Mouse (Mus musculus) neural tube, embryonic 13.5 days (tissue): Measurements from ENCODE around the gene Tnnc2. TPM values are rescaled to one million over a fixed set of nuclear protein-coding genes. Genes with fewer than 3 reads are reported as not detected.

ENCODE experiments used
- ATAC-seq: fragments of 200-750 bp; cut with Nextera tagmentation; 2 replicates; pipeline ENCODE4 v1.8.0; 2017; ENCODE audit warnings: low read depth, mild to moderate bottlenecking, moderate TSS enrichment, moderate library complexity
- H3K27ac ChIP-seq: fragments of 300-500 bp; sonication (generic); replicated peaks from 2 replicates; pipeline ENCODE4 v1.5.1; 2015; ENCODE audit warnings: moderate library complexity, mild to moderate bottlenecking, inconsistent platforms
- H3K27me3 ChIP-seq: fragments of 300-500 bp; sonication (generic); 2 replicates; pipeline ENCODE4 v1.6.1; 2015; ENCODE audit warnings: mild to moderate bottlenecking, inconsistent platforms
- H3K36me3 ChIP-seq: fragments of 300-500 bp; sonication (generic); 2 replicates; pipeline ENCODE4 v1.6.1; 2015; ENCODE audit warnings: mild to moderate bottlenecking, inconsistent platforms
- H3K4me1 ChIP-seq: fragments of 300-500 bp; sonication (generic); replicated peaks from 2 replicates; pipeline ENCODE4 v1.6.1; 2015; ENCODE audit warnings: inconsistent platforms
- H3K4me2 ChIP-seq: fragments of 300-500 bp; sonication (generic); 2 replicates; pipeline ENCODE4 v1.6.1; 2015; ENCODE audit warnings: inconsistent platforms, mild to moderate bottlenecking, moderate library complexity
- H3K4me3 ChIP-seq: fragments of 300-500 bp; sonication (generic); 2 replicates; pipeline ENCODE4 v1.5.1; 2015; ENCODE audit warnings: mild to moderate bottlenecking, inconsistent platforms
- H3K9ac ChIP-seq: fragments of 300-500 bp; sonication (generic); 2 replicates; pipeline ENCODE4 v1.6.1; 2015; ENCODE audit warnings: moderate library complexity, mild to moderate bottlenecking, inconsistent platforms
- H3K9me3 ChIP-seq: fragments of 300-500 bp; sonication (generic); 2 replicates; pipeline ENCODE4 v1.6.1; 2016; ENCODE audit warnings: inconsistent platforms
- WGBS: fragments of 180-500 bp; shearing (Covaris S2); methylation state at CpG from one replicate; pipeline ENCODE4 v1.1.7; 2015; 5-methylcytosine and 5-hydroxymethylcytosine counted together
- polyA plus RNA-seq: library from polyadenylated mRNA; unstranded; fragments of >200 nt; fragmentation: Nextera tagmentation; extraction: Ambion mirVana; gene quantifications from 2 replicates; pipeline ENCODE4 v1.2.1, GENCODE M21; 2015

Gene Tnnc2
- polyA plus RNA-seq, 1 experiment from 2014 or later: 9.3 TPM

DNA sequence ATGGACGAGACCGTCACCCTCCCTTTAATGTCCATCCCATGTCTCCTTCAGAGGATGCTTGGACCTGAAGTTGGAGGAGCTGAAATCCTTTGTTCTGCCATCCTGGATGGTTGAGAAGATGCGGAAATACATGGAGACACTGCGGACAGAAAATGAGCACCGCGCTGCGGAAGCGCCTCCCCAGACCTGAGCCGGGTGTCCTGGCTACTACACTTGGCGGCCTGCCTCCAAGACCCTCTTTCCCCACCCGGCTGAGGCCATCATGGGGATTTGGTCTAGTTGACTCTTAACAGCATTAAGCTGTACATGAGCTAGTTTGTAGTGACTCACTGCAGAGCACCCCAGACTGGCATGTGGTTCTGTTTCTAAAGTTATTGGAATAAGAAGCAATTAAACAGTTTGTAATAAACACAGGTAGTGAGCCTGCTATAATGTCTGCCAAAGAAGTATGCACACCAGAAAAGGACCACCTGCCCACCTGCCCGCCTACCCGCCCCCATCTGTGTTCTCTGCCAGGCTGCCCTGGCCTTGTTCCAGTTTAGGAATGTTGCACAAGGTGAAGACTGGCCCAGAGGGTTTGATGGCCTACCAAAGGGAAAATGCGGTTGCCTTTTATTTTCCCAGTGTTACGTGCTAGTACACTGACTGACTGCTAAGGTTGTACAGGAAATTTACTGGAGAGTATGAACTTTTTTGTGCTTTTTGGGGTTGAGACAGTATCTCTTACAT lies 11.8 kb downstream of the Tnnc2 start:
- H3K4me3 ChIP-seq: no peak overlapping the region
- no peaks in the 10 kb centered on the region for H3K9me3 ChIP-seq
- H3K27me3 ChIP-seq: no peaks in the 10 kb centered on the region
- H3K36me3 ChIP-seq: peaks cover 48% of the 10 kb centered on the region
- no peak overlapping the region for H3K9ac ChIP-seq
- peaks cover 26% of the 10 kb centered on the region for H3K4me1 ChIP-seq
- WGBS: 96% methylated on average over 15 of the region's 15 CpGs
- H3K27ac ChIP-seq: no peak overlapping the region
- no peak for ATAC-seq
- H3K4me2 ChIP-seq: no peak overlapping the region

DNA sequence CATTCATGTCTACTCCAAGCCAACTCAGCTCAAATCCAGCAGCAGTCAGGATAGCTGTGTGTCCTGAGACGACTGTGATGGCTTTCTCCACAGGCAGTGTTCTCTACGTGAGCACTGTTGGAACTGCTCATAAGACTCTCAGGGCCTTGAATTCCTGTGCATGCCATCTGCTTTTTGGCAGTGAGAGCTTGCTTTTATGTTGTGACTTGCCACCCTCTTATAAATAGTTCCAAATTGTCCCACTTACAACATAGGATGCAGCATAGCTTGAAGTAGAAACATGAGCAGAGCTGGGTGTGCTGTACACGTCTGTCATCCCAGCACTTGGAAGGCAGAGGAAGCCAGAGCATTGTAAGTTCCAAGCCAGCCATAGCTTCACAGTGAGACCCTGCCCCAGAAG lies 13.9 kb downstream of the Tnnc2 start:
- Histone ChIP-seq H3K4me1 (peaks cover 11% of the 10 kb centered on the region), H3K4me2 (no peak overlapping the region), H3K27me3 (no peaks in the 10 kb centered on the region), H3K4me3 (no peak overlapping the region), H3K9me3 (no peaks in the 10 kb centered on the region), H3K27ac (no peak overlapping the region), H3K36me3 (peaks cover 70% of the 10 kb centered on the region), H3K9ac (no peak overlapping the region)
- no peak for ATAC-seq
- WGBS: 81% methylated on average over 3 of the region's 3 CpGs

DNA sequence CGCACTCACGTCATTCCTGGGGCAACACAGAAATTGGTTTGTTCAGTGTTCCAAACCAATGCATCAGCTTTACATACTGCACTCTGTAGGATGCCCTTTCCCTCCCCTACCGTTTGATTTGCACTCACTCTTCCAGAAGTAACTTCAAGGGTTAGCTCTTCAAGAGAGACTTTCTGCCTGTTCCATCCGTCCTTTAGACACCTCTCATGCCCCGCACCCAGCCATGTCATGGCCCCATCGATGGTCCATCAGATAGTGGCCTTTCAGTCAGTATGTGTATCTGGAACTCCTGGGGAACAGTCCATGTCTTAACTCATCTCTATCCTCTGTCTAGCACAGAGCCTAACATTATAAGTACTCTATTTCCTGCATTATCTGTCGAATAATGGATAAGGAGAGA lies 17.2 kb downstream of the Tnnc2 start:
- 91% methylated on average over 7 of the region's 7 CpGs for WGBS
- Histone ChIP-seq H3K4me3 (no peak overlapping the region), H3K9me3 (no peaks in the 10 kb centered on the region), H3K4me1 (no peaks in the 10 kb centered on the region), H3K9ac (no peak overlapping the region), H3K27me3 (no peaks in the 10 kb centered on the region), H3K36me3 (peaks cover 93% of the 10 kb centered on the region), H3K4me2 (no peak overlapping the region), H3K27ac (no peak overlapping the region)
- no peak for ATAC-seq

DNA sequence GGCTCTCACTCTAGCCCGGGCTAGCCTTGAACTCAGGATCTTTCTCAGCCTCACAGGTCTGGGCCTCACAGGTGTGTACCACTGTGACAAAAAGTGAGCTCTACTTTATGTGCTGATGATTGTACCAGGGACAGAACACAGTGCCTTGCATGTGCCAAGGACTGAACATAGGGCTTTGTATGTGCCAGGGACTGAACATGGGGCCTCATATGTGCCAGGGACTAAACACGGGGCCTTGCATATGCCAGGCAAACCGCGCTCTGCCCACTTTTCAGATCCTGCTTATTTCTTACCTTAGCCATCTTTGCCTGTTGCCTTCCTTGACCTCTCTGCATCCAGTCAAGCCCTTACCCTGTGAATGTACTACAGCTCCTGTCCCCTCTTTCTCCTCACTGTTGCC lies 17.8 kb downstream of the Tnnc2 start:
- H3K4me3 ChIP-seq: no peak overlapping the region
- no peak overlapping the region for H3K9ac ChIP-seq
- WGBS: 96% methylated on average over 4 of the region's 4 CpGs
- H3K27ac ChIP-seq: no peak overlapping the region
- no peaks in the 10 kb centered on the region for H3K9me3 ChIP-seq
- H3K27me3 ChIP-seq: no peaks in the 10 kb centered on the region
- H3K4me2 ChIP-seq: no peak overlapping the region
- H3K4me1 ChIP-seq: no peaks in the 10 kb centered on the region
- peaks cover 93% of the 10 kb centered on the region for H3K36me3 ChIP-seq
- ATAC-seq: no peak

DNA sequence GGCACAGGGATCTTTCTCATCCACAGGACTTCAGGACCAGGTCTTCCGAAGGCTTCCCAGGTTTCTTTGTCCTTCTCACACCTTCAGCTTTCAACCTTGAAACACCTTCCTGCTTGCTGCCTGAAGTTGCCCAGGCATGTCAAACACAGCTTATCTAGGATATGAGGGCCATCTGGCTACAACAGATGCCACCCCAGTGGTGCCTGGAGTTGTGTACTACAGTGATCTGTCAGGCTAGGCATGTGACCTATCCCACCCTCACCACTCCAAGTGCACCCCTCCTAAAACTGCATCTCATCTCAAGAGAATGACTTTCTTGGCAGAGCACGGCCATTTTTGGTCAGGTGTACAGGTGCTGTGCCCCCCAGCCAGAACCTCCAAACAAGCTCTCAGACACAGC lies 18.3 kb downstream of the Tnnc2 start:
- WGBS: 97% methylated on average over 2 of the region's 2 CpGs
- H3K4me2 ChIP-seq: no peak overlapping the region
- H3K4me1 ChIP-seq: no peaks in the 10 kb centered on the region
- no peak for ATAC-seq
- H3K9ac ChIP-seq: no peak overlapping the region
- peaks cover 93% of the 10 kb centered on the region for H3K36me3 ChIP-seq
- no peak overlapping the region for H3K4me3 ChIP-seq
- no peaks in the 10 kb centered on the region for H3K27me3 ChIP-seq
- no peaks in the 10 kb centered on the region for H3K9me3 ChIP-seq
- H3K27ac ChIP-seq: no peak overlapping the region

DNA sequence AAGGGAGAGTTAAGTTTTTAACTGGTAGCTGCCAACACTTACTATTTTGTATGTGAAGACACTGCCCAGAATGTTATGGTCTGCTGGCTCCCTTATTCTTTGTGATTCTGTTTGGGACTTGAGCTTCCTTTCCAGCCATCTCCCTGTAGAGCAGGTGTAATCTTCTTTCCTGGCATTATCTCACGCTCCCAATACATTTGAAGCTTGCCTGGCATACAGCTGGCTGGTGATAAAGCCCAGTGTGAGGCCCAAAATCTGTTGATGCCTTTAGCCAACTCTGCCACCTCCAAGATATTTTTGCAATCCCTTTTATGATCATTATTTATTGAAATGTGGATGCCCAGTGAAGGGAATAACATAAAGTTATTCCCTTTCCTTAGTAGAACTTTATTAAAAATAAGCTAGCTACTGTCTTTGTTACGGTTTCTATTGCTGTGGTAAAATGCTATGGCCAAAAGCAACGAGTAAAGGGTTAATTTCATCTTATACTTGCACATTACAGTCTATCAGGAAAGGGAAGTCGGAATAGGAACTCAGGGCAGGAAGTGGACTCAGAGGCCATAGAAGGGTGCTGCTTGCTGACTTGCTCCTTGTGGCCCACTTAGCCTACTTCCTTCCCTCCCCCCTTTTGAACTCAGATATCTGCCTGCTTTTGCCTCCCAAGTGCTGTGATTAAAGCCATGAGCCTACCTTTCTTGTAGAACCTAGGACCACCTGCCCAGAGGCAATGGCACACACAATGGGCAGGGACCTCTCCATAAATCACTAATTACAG lies 19.5 kb downstream of the Tnnc2 start:
- Histone ChIP-seq H3K4me2 (no peak overlapping the region), H3K9ac (no peak overlapping the region), H3K4me3 (no peak overlapping the region), H3K27ac (no peak overlapping the region), H3K36me3 (peaks cover 93% of the 10 kb centered on the region), H3K4me1 (no peaks in the 10 kb centered on the region), H3K9me3 (no peaks in the 10 kb centered on the region), H3K27me3 (no peaks in the 10 kb centered on the region)
- WGBS: 93% methylated on average over 4 of the region's 4 CpGs
- no peak for ATAC-seq

DNA sequence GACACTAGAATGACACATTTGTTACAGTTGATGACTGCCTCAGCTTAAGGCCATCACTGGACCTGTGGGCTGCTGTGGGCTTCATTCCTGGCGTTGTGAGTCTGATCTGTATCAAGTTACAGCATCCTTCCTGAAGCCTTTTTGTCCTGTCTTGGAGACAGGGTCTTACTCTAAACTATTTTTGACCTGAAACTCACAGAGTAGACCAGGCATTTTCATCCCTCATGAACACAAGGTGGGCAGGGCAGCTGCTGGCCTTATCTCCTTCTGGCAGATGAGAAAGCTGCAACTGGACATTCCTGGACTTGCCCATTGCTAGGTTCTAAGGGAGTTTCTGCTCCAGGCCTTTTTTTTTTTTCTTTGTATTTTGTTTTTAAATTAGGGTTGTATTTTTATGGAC lies 21.1 kb downstream of the Tnnc2 start:
- WGBS: 78% methylated on average over 1 of the region's 1 CpGs
- Histone ChIP-seq H3K27ac (no peak overlapping the region), H3K9ac (no peak overlapping the region), H3K4me1 (no peaks in the 10 kb centered on the region), H3K4me3 (no peak overlapping the region), H3K36me3 (peaks cover 100% of the 10 kb centered on the region), H3K27me3 (no peaks in the 10 kb centered on the region), H3K9me3 (no peaks in the 10 kb centered on the region), H3K4me2 (no peak overlapping the region)
- ATAC-seq: no peak

DNA sequence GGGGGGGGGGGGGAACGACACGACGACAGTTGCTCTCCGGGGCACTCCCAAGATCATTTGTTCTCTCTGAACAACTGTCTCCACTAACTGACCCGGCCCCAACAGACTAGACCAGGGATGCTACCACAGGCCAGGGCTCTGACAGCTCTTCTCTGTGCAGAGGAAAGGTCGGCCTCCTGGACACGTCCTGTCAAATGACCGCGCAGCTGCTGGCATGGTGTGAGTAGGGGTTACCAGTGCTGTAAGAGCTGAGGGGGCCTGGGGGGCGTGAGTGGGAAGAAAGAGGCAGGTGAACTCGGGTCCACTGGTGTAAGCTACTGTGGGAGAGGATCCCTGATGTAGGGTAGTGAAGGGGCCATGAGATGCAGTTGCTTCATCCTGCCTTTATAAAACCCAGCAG lies 21.9 kb downstream of the Tnnc2 start:
- no peak overlapping the region for H3K27ac ChIP-seq
- no peaks in the 10 kb centered on the region for H3K27me3 ChIP-seq
- no peaks in the 10 kb centered on the region for H3K9me3 ChIP-seq
- no peak for ATAC-seq
- H3K4me1 ChIP-seq: no peaks in the 10 kb centered on the region
- H3K4me2 ChIP-seq: no peak overlapping the region
- no peak overlapping the region for H3K4me3 ChIP-seq
- no peak overlapping the region for H3K9ac ChIP-seq
- H3K36me3 ChIP-seq: peaks cover 98% of the 10 kb centered on the region
- WGBS: 88% methylated on average over 11 of the region's 11 CpGs

DNA sequence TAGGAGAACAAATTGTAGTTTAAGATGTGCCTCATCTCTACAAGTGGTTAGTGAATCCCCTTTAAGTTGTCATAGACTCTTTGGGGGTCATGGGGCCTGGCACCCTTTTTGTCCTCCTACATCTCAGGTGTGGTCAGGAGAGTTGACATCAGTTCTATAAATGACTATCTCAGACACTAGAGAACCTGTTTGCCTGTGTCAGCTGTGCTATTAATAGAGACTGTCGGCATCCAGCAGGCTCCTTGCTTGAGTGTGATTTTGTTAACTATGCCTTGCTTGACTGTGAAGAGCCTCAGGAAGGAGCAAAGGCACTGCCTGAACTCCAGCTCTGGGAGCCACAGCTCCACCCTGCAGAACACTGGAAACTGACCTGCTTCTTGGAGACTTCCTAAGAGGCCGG lies 25.0 kb downstream of the Tnnc2 start:
- Histone ChIP-seq H3K36me3 (peaks cover 96% of the 10 kb centered on the region), H3K27ac (no peak overlapping the region), H3K27me3 (no peaks in the 10 kb centered on the region), H3K9ac (no peak overlapping the region), H3K4me1 (no peaks in the 10 kb centered on the region), H3K4me3 (no peak overlapping the region), H3K4me2 (no peak overlapping the region), H3K9me3 (no peaks in the 10 kb centered on the region)
- 85% methylated on average over 2 of the region's 2 CpGs for WGBS
- ATAC-seq: no peak

DNA sequence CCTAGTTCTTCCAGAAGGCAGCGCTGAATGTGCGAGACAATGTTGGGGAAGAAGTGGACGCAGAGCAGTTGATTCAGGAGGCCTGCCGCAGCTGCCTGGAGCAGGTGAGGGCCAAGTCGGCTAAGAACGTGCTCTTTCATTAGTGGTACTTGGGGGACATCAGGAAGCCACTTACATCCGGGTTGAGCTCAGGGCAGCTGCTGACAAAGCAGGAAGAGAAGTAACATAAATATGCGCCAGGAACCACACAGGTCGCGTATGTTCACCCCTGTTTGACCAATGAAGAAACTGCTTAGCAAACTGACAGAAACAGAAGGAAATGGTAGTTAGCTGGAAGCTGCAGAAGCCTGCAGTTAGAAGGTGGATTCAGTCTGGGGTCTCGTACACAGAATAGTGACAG lies 25.7 kb downstream of the Tnnc2 start:
- 87% methylated on average over 11 of the region's 11 CpGs for WGBS
- no peak for ATAC-seq
- Histone ChIP-seq H3K4me3 (no peak overlapping the region), H3K27me3 (no peaks in the 10 kb centered on the region), H3K4me1 (no peaks in the 10 kb centered on the region), H3K4me2 (no peak overlapping the region), H3K9ac (no peak overlapping the region), H3K9me3 (no peaks in the 10 kb centered on the region), H3K27ac (no peak overlapping the region), H3K36me3 (peaks cover 95% of the 10 kb centered on the region)

DNA sequence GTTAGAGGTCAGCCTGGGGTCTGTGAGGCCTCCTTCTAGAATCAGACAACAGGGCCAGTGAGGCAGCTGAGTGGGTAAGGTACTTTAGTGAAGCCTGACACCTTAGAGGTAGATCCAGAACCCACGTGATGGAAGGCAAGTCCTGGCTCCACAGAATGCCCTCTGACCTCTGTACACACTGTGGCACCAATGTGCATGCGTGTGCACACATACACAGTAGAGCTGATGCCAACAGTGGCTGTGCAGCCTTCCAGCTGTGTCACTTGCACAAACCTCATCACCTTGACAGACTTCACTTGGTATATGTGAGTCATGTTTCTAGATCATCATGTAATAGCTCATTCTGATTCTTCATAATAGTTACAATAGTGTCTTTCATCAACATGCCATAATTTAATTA lies 27.3 kb downstream of the Tnnc2 start:
- H3K27ac ChIP-seq: no peak overlapping the region
- WGBS: 94% methylated on average over 2 of the region's 2 CpGs
- H3K4me1 ChIP-seq: peaks cover 14% of the 10 kb centered on the region
- peaks cover 95% of the 10 kb centered on the region for H3K36me3 ChIP-seq
- no peak overlapping the region for H3K4me3 ChIP-seq
- no peaks in the 10 kb centered on the region for H3K9me3 ChIP-seq
- no peak overlapping the region for H3K9ac ChIP-seq
- H3K4me2 ChIP-seq: no peak overlapping the region
- no peaks in the 10 kb centered on the region for H3K27me3 ChIP-seq
- ATAC-seq: no peak

DNA sequence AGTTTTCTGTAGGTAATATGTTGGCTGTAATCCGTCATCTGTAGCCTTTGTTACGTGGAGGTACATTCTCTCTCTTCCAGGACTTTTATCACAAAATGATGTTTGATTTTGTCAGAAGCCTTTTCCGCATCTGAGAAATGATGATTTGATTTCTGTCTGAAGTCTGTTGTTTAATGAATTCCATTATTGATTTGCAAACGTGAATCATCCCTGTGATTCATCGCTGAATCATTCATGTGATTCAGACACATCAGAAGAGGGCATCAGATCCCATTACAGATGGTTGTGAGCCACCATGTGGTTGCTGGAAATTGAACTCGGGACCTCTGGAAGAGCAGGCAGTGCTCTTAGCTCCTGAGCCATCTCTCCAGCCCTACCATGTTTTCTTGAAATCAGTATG lies 30.8 kb downstream of the Tnnc2 start:
- no peaks in the 10 kb centered on the region for H3K9me3 ChIP-seq
- no peak overlapping the region for H3K9ac ChIP-seq
- peaks cover 33% of the 10 kb centered on the region for H3K4me1 ChIP-seq
- no peak overlapping the region for H3K4me3 ChIP-seq
- 88% methylated on average over 6 of the region's 6 CpGs for WGBS
- no peak for ATAC-seq
- no peaks in the 10 kb centered on the region; the same call in 1 of the 2 replicates for H3K27me3 ChIP-seq
- no peak overlapping the region for H3K27ac ChIP-seq
- H3K36me3 ChIP-seq: peaks cover 61% of the 10 kb centered on the region
- no peak overlapping the region for H3K4me2 ChIP-seq
